Mouse (Mus musculus) lung, embryonic 14.5 days (tissue): ENCODE measurements at regions not wholly inside any gene's neighbourhood (a gene's known extent, or its start where the extent isn't known, plus 50 kb on each side); places are given as distances from the start of the nearest gene placed in this dataset.

Experiments
- ATAC-seq: fragments of 200-750 bp; cut with Nextera tagmentation; 2 replicates; pipeline ENCODE4 v1.8.0; 2017; ENCODE audit warnings: mild to moderate bottlenecking, moderate TSS enrichment, moderate library complexity; ENCODE audit not compliant: insufficient read depth
- DNase-seq: peaks from one replicate; pipeline ENCODE4 v3.0.0-alpha.2; 2015
- H3K27ac ChIP-seq: fragments of 300-500 bp; sonication (generic); 2 replicates; pipeline ENCODE4 v1.5.1; 2014; ENCODE audit warnings: low read depth, mild to moderate bottlenecking, moderate library complexity
- H3K27me3 ChIP-seq: fragments of 300-500 bp; sonication (generic); 2 replicates; pipeline ENCODE4 v1.6.1; 2014; ENCODE audit warnings: low read length, control low read depth; ENCODE audit not compliant: insufficient read depth
- H3K36me3 ChIP-seq: fragments of 300-500 bp; sonication (generic); 2 replicates; pipeline ENCODE4 v1.6.1; 2014; ENCODE audit warnings: control low read depth; ENCODE audit not compliant: insufficient read depth
- H3K4me1 ChIP-seq: fragments of 300-500 bp; sonication (generic); 2 replicates; pipeline ENCODE4 v1.6.1; 2014; ENCODE audit warnings: antibody characterized with exemption, control low read depth; ENCODE audit not compliant: insufficient read depth
- H3K4me2 ChIP-seq: fragments of 300-500 bp; sonication (generic); 2 replicates; pipeline ENCODE4 v1.6.1; 2014; ENCODE audit warnings: mild to moderate bottlenecking
- H3K4me3 ChIP-seq: fragments of 300-500 bp; sonication (generic); 2 replicates; pipeline ENCODE4 v1.5.1; 2014; ENCODE audit warnings: low read depth, low read length
- H3K9ac ChIP-seq: fragments of 300-500 bp; sonication (generic); 2 replicates; pipeline ENCODE4 v1.6.1; 2014
- H3K9me3 ChIP-seq: fragments of 300-500 bp; sonication (generic); 2 replicates; pipeline ENCODE4 v1.6.1; 2016; ENCODE audit warnings: low read depth, low read length, control low read depth
- CTCF ChIP-seq: IDR thresholded peaks from 2 replicates; pipeline ENCODE4 v1.5.1; 2016; ENCODE audit warnings: antibody characterized with exemption, low read depth
- WGBS: fragments of 180-500 bp; shearing (Covaris S2); extraction: QIAGEN DNeasy Blood & Tissue Kit; methylation state at CpG from one replicate; pipeline ENCODE4 v1.1.7; 2014; 5-methylcytosine and 5-hydroxymethylcytosine counted together

GRCm38 (mm10) chr15:88502311-88502710 is 97.8 kb upstream of the Zdhhc25 start:
- H3K4me3 ChIP-seq = no peak overlapping the region
- no peaks in the 10 kb centered on the region for H3K36me3 ChIP-seq
- H3K9ac ChIP-seq = no peak overlapping the region
- H3K9me3 ChIP-seq = no peaks in the 10 kb centered on the region
- H3K4me1 ChIP-seq = no peaks in the 10 kb centered on the region
- H3K4me2 ChIP-seq = no peak overlapping the region
- no peak for TF ChIP-seq CTCF
- no peak for ATAC-seq
- 83% methylated on average over 2 of the region's 2 CpGs for WGBS
- DNase-seq = no peak
- no peak overlapping the region for H3K27ac ChIP-seq
- no peaks in the 10 kb centered on the region for H3K27me3 ChIP-seq

DNA sequence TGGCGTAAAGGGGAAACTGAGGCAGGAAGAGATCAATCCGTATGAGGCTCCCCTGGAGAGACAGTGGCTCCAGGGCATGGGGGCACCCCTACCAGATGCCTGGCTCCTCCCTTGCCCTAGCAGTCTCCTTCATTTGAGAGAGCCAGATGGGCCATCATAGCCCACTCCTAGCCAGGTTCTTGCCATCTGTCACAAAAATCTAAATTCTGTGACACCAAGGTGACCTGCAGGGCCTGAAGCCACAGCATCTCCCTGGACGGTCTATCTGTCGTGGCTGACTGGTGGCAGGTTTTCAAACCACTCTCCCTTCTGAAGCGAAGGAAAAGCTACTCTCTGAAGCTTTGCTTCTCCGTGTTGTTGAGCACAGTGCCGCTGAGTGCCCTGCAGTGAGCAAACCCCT is 96.2 kb upstream of the Zdhhc25 start:
- H3K4me2 ChIP-seq = no peak overlapping the region
- no peak for ATAC-seq
- WGBS = 67% methylated on average over 7 of the region's 7 CpGs
- H3K27ac ChIP-seq = no peak overlapping the region
- no peak overlapping the region for H3K9ac ChIP-seq
- H3K4me1 ChIP-seq = no peaks in the 10 kb centered on the region
- H3K36me3 ChIP-seq = no peaks in the 10 kb centered on the region
- DNase-seq = no peak
- TF ChIP-seq CTCF = no peak
- no peaks in the 10 kb centered on the region for H3K9me3 ChIP-seq
- H3K27me3 ChIP-seq = no peaks in the 10 kb centered on the region
- H3K4me3 ChIP-seq = no peak overlapping the region

DNA sequence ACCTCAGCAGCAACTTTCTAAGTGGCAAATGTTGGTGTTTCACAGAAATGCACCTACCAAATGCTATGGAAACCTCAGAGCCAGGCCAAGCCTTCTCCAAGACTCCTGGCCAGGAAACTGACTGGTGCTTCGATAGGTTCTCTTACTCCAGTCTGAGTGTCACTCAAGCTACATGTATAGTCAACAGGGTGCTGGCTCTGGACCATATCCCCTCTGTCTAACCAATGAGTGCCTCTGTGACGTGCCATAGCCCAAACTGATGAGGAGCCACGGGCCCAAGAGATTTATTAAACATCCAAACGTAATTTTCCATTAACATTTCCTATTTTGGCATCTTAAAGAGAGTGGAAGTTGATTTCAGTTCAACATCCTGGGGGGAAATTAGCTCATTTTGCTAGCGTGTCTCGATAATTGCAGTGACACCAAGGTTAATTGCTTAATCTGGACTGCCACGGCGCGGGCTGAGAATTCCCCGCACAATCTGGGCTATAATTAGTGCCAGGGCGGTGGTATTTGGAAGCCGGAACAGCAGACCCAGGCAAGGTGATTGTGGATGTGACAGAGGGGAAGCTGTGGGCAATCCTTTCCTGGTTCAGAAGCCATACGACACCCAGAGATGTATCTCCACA is 94.5 kb upstream of the Zdhhc25 start:
- Histone ChIP-seq H3K9me3 (no peaks in the 10 kb centered on the region), H3K4me3 (no peak overlapping the region), H3K4me2 (no peak overlapping the region), H3K27me3 (no peaks in the 10 kb centered on the region), H3K27ac (no peak overlapping the region), H3K4me1 (no peaks in the 10 kb centered on the region), H3K36me3 (no peaks in the 10 kb centered on the region), H3K9ac (no peak overlapping the region)
- no peak for TF ChIP-seq CTCF
- 77% methylated on average over 13 of the region's 13 CpGs for WGBS
- no peak for DNase-seq
- ATAC-seq = no peak

- Histone ChIP-seq H3K27me3 (no peaks in the 10 kb centered on the region), H3K27ac (no peak overlapping the region), H3K4me2 (no peak overlapping the region), H3K4me1 (no peaks in the 10 kb centered on the region), H3K9ac (no peak overlapping the region), H3K36me3 (no peaks in the 10 kb centered on the region), H3K4me3 (no peak overlapping the region), H3K9me3 (no peaks in the 10 kb centered on the region)
- ATAC-seq (no peak), DNase-seq (no peak)
- TF ChIP-seq CTCF = no peak
- 56% methylated on average over 2 of the region's 2 CpGs for WGBS
Observed at GRCm38 (mm10) chr15:88507886-88508285, 92.2 kb upstream of the Zdhhc25 start.

- H3K4me2 ChIP-seq = no peak overlapping the region
- no peak for TF ChIP-seq CTCF
- no peaks in the 10 kb centered on the region for H3K36me3 ChIP-seq
- ATAC-seq (no peak), DNase-seq (no peak)
- H3K27ac ChIP-seq = no peak overlapping the region
- no peaks in the 10 kb centered on the region for H3K9me3 ChIP-seq
- H3K4me3 ChIP-seq = no peak overlapping the region
- H3K4me1 ChIP-seq = no peaks in the 10 kb centered on the region
- H3K9ac ChIP-seq = no peak overlapping the region
- no peaks in the 10 kb centered on the region for H3K27me3 ChIP-seq
- 73% methylated on average over 6 of the region's 6 CpGs for WGBS
Observed at GRCm38 (mm10) chr15:88508971-88509370, 91.1 kb upstream of the Zdhhc25 start.

DNA sequence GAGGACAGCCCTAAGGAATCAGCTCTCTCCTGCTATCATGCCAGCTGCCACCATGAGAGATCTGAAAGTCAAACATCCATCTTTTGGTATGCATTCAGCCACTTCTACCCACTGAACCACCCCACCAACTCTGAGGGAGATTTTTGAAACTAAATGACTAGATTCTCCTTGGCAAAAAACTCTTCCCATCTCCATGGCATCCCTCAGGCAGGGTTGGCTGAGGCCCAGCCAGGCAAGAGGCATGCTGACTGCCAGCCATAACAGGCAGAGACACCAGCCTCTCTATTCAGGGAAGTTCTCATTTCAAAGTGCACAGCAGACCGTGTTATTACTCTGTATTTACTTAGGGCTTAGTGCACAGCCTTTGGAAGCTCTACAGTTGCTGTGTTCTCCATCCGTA is 90.5 kb upstream of the Zdhhc25 start:
- Histone ChIP-seq H3K9me3 (no peaks in the 10 kb centered on the region), H3K4me2 (no peak overlapping the region), H3K4me1 (no peaks in the 10 kb centered on the region), H3K27ac (no peak overlapping the region), H3K36me3 (no peaks in the 10 kb centered on the region), H3K9ac (no peak overlapping the region), H3K4me3 (no peak overlapping the region), H3K27me3 (no peaks in the 10 kb centered on the region)
- no peak for DNase-seq
- no peak for TF ChIP-seq CTCF
- no peak for ATAC-seq
- 66% methylated on average over 2 of the region's 2 CpGs for WGBS

GRCm38 (mm10) chr15:88514091-88514490 is 86.0 kb upstream of the Zdhhc25 start:
- ATAC-seq (no peak), DNase-seq (no peak)
- Histone ChIP-seq H3K4me2 (no peak overlapping the region), H3K36me3 (no peaks in the 10 kb centered on the region), H3K9me3 (no peaks in the 10 kb centered on the region), H3K27me3 (no peaks in the 10 kb centered on the region), H3K4me3 (no peak overlapping the region), H3K27ac (no peak overlapping the region), H3K9ac (no peak overlapping the region), H3K4me1 (no peaks in the 10 kb centered on the region)
- 88% methylated on average over 5 of the region's 5 CpGs for WGBS
- TF ChIP-seq CTCF = no peak

GRCm38 (mm10) chr15:88531218-88531617 is 68.9 kb upstream of the Zdhhc25 start:
- no peaks in the 10 kb centered on the region; the same call in 1 of the 2 replicates for H3K9me3 ChIP-seq
- no peaks in the 10 kb centered on the region for H3K36me3 ChIP-seq
- no peak for TF ChIP-seq CTCF
- no peak for ATAC-seq
- no peak overlapping the region for H3K4me3 ChIP-seq
- H3K9ac ChIP-seq = no peak overlapping the region
- 90% methylated on average over 1 of the region's 1 CpGs for WGBS
- no peaks in the 10 kb centered on the region for H3K4me1 ChIP-seq
- H3K27me3 ChIP-seq = no peaks in the 10 kb centered on the region
- H3K27ac ChIP-seq = no peak overlapping the region
- DNase-seq = no peak
- no peak overlapping the region for H3K4me2 ChIP-seq
